In genomic region chr8:94122711-94123468, GRCm38 (mm10) we compare ENCODE assay signal across 25 mouse cellular contexts. TPM values are rescaled to one million over a fixed set of nuclear protein-coding genes. Genes with fewer than 3 reads are reported as not detected.
DNase-seq lines count a peak whose midpoint lies in the region; ATAC-seq lines count a peak whose summit lies in the region.
"Had no signal": no experiment of that assay in that cellular context is flagged by ENCODE, and none has a peak within 500 bp of the region (broad histone marks: within the 10 kb centered on the region; RNA-seq: fewer than 3 reads in every experiment).

No protein-coding gene starts in this region.

- no peaks in the 10 kb centered on the region for H3K27me3 ChIP-seq in forebrain, embryonic 12.5 days

- no peak overlapping the region for H3K9ac ChIP-seq in forebrain, embryonic 12.5 days

- intact Hi-C loops in gastrocnemius, postnatal 14 days (cut with DNase I; ENCODE audit: low total_unique reads): no loop called here

- H3K36me3 ChIP-seq in forebrain, embryonic 12.5 days (replicated peaks): no peaks in the 10 kb centered on the region
- H3K36me3 ChIP-seq: embryonic facial prominence, embryonic 10.5 days had no signal

- peaks cover 45% of the 10 kb centered on the region for H3K4me1 ChIP-seq in forebrain, embryonic 12.5 days

- peak; percentile 57 to 78 for DNase-seq in layer of hippocampus, adult 18-20 months (ENCODE audit: low spot score in 2 of 2)
- no peak for DNase-seq in layer of hippocampus, postnatal 25 days (ENCODE audit: extremely low spot score in 1 of 2, low spot score in 1 of 2)
- no peak for DNase-seq in gastrocnemius, postnatal 14 days
- no peak for DNase-seq in kidney, postnatal 14 days
- DNase-seq: adrenal gland, adult 2 months; cerebellum, postnatal 25 days; kidney, postnatal 36 days; lung, adult 18-20 months; lung, postnatal 14 days; thymus, postnatal 14 days had no signal

- whole genome bisulfite sequencing in forebrain, embryonic 12.5 days: 56% methylated on average over 8 of the region's 8 CpGs

- H3K9me3 ChIP-seq in forebrain, embryonic 12.5 days: no peaks in the 10 kb centered on the region
- H3K9me3 ChIP-seq: embryonic facial prominence, embryonic 10.5 days had no signal

- ATAC-seq in forebrain, embryonic 12.5 days (ENCODE audit: low FRiP score): no peak
- ATAC-seq in granulocyte monocyte progenitor cell, adult 5-6 weeks (replicated peaks; ENCODE audit: poor library complexity, severe bottlenecking): peak; percentile 89
- peak; percentile 52 for ATAC-seq in megakaryocyte progenitor cell, adult 5-6 weeks (replicated peaks; ENCODE audit: poor library complexity)
- ATAC-seq: hindbrain, embryonic 16.5 days; intestine, embryonic 16.5 days had no signal

- H3K4me3 ChIP-seq in forebrain, embryonic 12.5 days (replicated peaks): no peak overlapping the region
- H3K4me3 ChIP-seq: embryonic facial prominence, embryonic 10.5 days had no signal

- peak overlapping the region; percentile 50; the same call in 1 of the 2 replicates for H3K27ac ChIP-seq in forebrain, embryonic 12.5 days
- H3K27ac ChIP-seq: embryonic facial prominence, embryonic 10.5 days had no signal

- H3K4me2 ChIP-seq in forebrain, embryonic 12.5 days: no peak overlapping the region
- H3K4me2 ChIP-seq: liver, embryonic 11.5 days had no signal

RNA-seq across cellular contexts. Expression of gene Mt4, which starts 14.1 kb away (rescaled TPM):
- not detected for total RNA-seq in layer of hippocampus, adult 18-20 months (2021)
- total RNA-seq in layer of hippocampus, postnatal 25 days (2021): not detected
- not detected in 2 replicates for polyA plus RNA-seq in forebrain, embryonic 12.5 days (2016; fragmentation: Nextera tagmentation; extraction: Ambion mirVana)
- total RNA-seq in granulocyte monocyte progenitor cell, adult 5-6 weeks (2014; fragmentation: Nextera tagmentation): not detected in 2 replicates
- total RNA-seq in granulocyte monocyte progenitor cell, adult 5-6 weeks (2017): not detected in 2 replicates
- total RNA-seq in megakaryocyte progenitor cell, adult 5-6 weeks (2015): not detected in 2 replicates
- total RNA-seq in megakaryocyte progenitor cell, adult 5-6 weeks (2017): not detected in 2 replicates
- not detected for total RNA-seq in gastrocnemius, postnatal 14 days (2021)
- total RNA-seq: adrenal gland, adult 2 months; gastrocnemius, adult 8-10 months; hematopoietic stem cell, adult 5-6 weeks; left cerebral cortex, adult 8-10 months; megakaryocyte-erythroid progenitor cell, adult 5-6 weeks; midbrain, postnatal 0 days had no signal
- polyA plus RNA-seq: adrenal gland, adult 2 months; embryonic facial prominence, embryonic 10.5 days; heart, embryonic 16.5 days; hindbrain, embryonic 16.5 days; limb, embryonic 11.5 days; liver, embryonic 11.5 days; midbrain, postnatal 0 days; small intestine, adult 2 months had no signal

RNA-seq across cellular contexts. Expression of gene Bbs2, which starts 24.2 kb away (rescaled TPM):
- total RNA-seq in layer of hippocampus, adult 18-20 months (2021): 10 to 100 TPM; 26.1 to 28.5 TPM
- total RNA-seq in layer of hippocampus, postnatal 25 days (2021): 10 to 100 TPM; 19.6 to 24.4 TPM
- polyA plus RNA-seq in forebrain, embryonic 12.5 days (2016; fragmentation: Nextera tagmentation; extraction: Ambion mirVana): 18.1 and 23.4 TPM in 2 replicates
- 3.8 and 17.6 TPM in 2 replicates for total RNA-seq in granulocyte monocyte progenitor cell, adult 5-6 weeks (2014; fragmentation: Nextera tagmentation)
- 5.1 and 15.6 TPM in 2 replicates for total RNA-seq in granulocyte monocyte progenitor cell, adult 5-6 weeks (2017)
- total RNA-seq in megakaryocyte progenitor cell, adult 5-6 weeks (2015): 7.0 and 11.9 TPM in 2 replicates
- 4.1 and 4.4 TPM in 2 replicates for total RNA-seq in megakaryocyte progenitor cell, adult 5-6 weeks (2017)
- 1 to 10 TPM; 3.1 to 3.7 TPM for total RNA-seq in gastrocnemius, postnatal 14 days (2021)

RNA-seq across cellular contexts. Expression of gene Mt3, which starts 29.5 kb away (rescaled TPM):
- 1,000 to 10,000 TPM; 1,203 to 1,275 TPM for total RNA-seq in layer of hippocampus, adult 18-20 months (2021)
- total RNA-seq in layer of hippocampus, postnatal 25 days (2021): 1,000 to 10,000 TPM; 1,168 to 1,277 TPM
- polyA plus RNA-seq in forebrain, embryonic 12.5 days (2016; fragmentation: Nextera tagmentation; extraction: Ambion mirVana): 82.2 and 103 TPM in 2 replicates
- total RNA-seq in granulocyte monocyte progenitor cell, adult 5-6 weeks (2014; fragmentation: Nextera tagmentation): not detected in 2 replicates
- total RNA-seq in granulocyte monocyte progenitor cell, adult 5-6 weeks (2017): not detected in 2 replicates
- total RNA-seq in megakaryocyte progenitor cell, adult 5-6 weeks (2015): not detected in 2 replicates
- not detected in 2 replicates for total RNA-seq in megakaryocyte progenitor cell, adult 5-6 weeks (2017)
- total RNA-seq in gastrocnemius, postnatal 14 days (2021): 10 to 100 TPM in 1 of 2 experiments, 1 to 10 TPM in 1; 5.8 to 11.2 TPM
- total RNA-seq: hematopoietic stem cell, adult 5-6 weeks; megakaryocyte-erythroid progenitor cell, adult 5-6 weeks had no signal

RNA-seq across cellular contexts. Expression of gene Mt2, which starts 49.6 kb away (rescaled TPM):
- 100 to 1,000 TPM; 501 to 598 TPM for total RNA-seq in layer of hippocampus, adult 18-20 months (2021)
- total RNA-seq in layer of hippocampus, postnatal 25 days (2021): 100 to 1,000 TPM; 381 to 701 TPM
- polyA plus RNA-seq in forebrain, embryonic 12.5 days (2016; fragmentation: Nextera tagmentation; extraction: Ambion mirVana): 34.1 and 35.0 TPM in 2 replicates
- total RNA-seq in granulocyte monocyte progenitor cell, adult 5-6 weeks (2014; fragmentation: Nextera tagmentation): 0.82 and 4.7 TPM in 2 replicates
- total RNA-seq in granulocyte monocyte progenitor cell, adult 5-6 weeks (2017): 3.9 and 8.7 TPM in 2 replicates
- 24.5 and 53.6 TPM in 2 replicates for total RNA-seq in megakaryocyte progenitor cell, adult 5-6 weeks (2015)
- total RNA-seq in megakaryocyte progenitor cell, adult 5-6 weeks (2017): 35.6 and 47.5 TPM in 2 replicates
- 100 to 1,000 TPM in 1 of 2 experiments, 10 to 100 TPM in 1; 20.2 to 206 TPM for total RNA-seq in gastrocnemius, postnatal 14 days (2021)

RNA-seq across cellular contexts. Expression of gene Mt1, which starts 56.0 kb away (rescaled TPM):
- 100 to 1,000 TPM; 625 to 755 TPM for total RNA-seq in layer of hippocampus, adult 18-20 months (2021)
- 100 to 1,000 TPM; 584 to 804 TPM for total RNA-seq in layer of hippocampus, postnatal 25 days (2021)
- 64.4 and 76.2 TPM in 2 replicates for polyA plus RNA-seq in forebrain, embryonic 12.5 days (2016; fragmentation: Nextera tagmentation; extraction: Ambion mirVana)
- total RNA-seq in granulocyte monocyte progenitor cell, adult 5-6 weeks (2014; fragmentation: Nextera tagmentation): 120 and 175 TPM in 2 replicates
- 233 and 290 TPM in 2 replicates for total RNA-seq in granulocyte monocyte progenitor cell, adult 5-6 weeks (2017)
- 232 and 285 TPM in 2 replicates for total RNA-seq in megakaryocyte progenitor cell, adult 5-6 weeks (2015)
- total RNA-seq in megakaryocyte progenitor cell, adult 5-6 weeks (2017): 321 and 389 TPM in 2 replicates
- 100 to 1,000 TPM in 1 of 2 experiments, 10 to 100 TPM in 1; 18.6 to 129 TPM for total RNA-seq in gastrocnemius, postnatal 14 days (2021)

Comparison
In these comparisons a context has a peak if more than half of its experiments do, and no peak if none do; other contexts are left out.
1. DNase-seq: peak in layer of hippocampus, adult 18-20 months (2 of 2); none in layer of hippocampus, postnatal 25 days (0 of 2), gastrocnemius, postnatal 14 days (single experiment) and kidney, postnatal 14 days (single experiment).
2. RNA of gene Mt3, which starts 29.5 kb away (total RNA-seq): 1,168 to 1,277 TPM in layer of hippocampus, postnatal 25 days and 1,203 to 1,275 TPM in layer of hippocampus, adult 18-20 months; 5.8 to 11.2 TPM in gastrocnemius, postnatal 14 days, not detected in granulocyte monocyte progenitor cell, adult 5-6 weeks and not detected in megakaryocyte progenitor cell, adult 5-6 weeks; every median in the first group is over 10 times any median in the second.